Mouse (Mus musculus) skeletal muscle tissue, postnatal 0 days (tissue): Measurements from ENCODE around the gene Rps10. TPM values are rescaled to one million over a fixed set of nuclear protein-coding genes. Genes with fewer than 3 reads are reported as not detected.

Experiments used
- polyA plus RNA-seq: library from polyadenylated mRNA; unstranded; fragments of >200 nt; fragmentation: Nextera tagmentation; extraction: Ambion mirVana; gene quantifications from 2 replicates; pipeline ENCODE4 v1.2.1, GENCODE M21; 2015

Gene Rps10
- 550 and 554 TPM in 2 replicates for polyA plus RNA-seq

DNA sequence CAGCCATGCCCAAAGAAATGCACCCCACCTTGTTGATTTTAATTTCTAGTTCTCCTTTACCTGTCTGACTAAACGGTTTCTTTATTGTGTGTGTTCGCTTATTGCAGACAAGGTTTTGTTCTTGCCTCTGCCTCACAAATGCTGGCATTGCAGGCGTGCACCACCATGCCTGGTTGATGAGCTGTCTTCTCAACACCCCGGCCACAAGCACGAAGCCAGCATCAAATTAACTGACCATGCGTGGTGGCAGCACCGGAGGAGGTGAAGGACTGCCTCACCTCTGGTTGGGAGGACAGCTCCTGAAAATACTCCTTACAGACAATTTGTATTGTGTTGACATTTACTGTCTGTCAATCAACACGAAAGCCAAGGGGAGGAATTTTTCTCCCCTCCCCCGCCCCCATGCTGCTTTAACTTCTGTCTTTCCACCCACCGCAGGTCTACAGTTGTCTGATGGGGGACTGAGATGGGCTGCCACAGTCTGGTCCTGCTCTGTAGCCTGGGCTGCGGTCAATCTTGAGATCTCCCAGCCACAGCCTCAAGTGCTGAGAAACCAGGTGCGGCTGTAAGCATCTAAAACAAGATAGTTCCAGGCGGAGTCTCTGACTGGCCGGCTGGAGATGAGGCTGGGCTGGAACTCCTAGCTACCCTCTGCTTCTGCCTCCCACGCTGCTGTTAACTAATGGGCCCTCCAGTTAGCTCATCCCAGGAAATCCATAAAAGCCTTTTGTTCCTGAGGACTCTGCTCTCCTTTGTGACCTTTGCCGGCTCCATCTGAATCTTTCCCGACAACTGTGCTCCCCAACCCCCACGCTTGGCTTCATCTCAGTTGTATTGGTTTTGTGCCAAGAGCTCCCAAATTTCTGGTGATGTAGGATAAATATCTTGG is at the start of gene Rps10:
Gene Rps10, minus strand, starts transcription at position 538 of the 889 bp plus-strand sequence.

GRCm38 (mm10) chr17:27655089-27656010 is 18.9 kb upstream of the Rps10 start, which contains the start of gene Pacsin1:
TSS of gene Pacsin1 (plus strand) at chr17:27655509.

GRCm38 (mm10) chr17:27634871-27635574 is 1.4 kb downstream of the Rps10 start, which contains the start of gene RPS10-NUDT3:
TSS of gene RPS10-NUDT3 (minus strand) at chr17:27635222.

DNA sequence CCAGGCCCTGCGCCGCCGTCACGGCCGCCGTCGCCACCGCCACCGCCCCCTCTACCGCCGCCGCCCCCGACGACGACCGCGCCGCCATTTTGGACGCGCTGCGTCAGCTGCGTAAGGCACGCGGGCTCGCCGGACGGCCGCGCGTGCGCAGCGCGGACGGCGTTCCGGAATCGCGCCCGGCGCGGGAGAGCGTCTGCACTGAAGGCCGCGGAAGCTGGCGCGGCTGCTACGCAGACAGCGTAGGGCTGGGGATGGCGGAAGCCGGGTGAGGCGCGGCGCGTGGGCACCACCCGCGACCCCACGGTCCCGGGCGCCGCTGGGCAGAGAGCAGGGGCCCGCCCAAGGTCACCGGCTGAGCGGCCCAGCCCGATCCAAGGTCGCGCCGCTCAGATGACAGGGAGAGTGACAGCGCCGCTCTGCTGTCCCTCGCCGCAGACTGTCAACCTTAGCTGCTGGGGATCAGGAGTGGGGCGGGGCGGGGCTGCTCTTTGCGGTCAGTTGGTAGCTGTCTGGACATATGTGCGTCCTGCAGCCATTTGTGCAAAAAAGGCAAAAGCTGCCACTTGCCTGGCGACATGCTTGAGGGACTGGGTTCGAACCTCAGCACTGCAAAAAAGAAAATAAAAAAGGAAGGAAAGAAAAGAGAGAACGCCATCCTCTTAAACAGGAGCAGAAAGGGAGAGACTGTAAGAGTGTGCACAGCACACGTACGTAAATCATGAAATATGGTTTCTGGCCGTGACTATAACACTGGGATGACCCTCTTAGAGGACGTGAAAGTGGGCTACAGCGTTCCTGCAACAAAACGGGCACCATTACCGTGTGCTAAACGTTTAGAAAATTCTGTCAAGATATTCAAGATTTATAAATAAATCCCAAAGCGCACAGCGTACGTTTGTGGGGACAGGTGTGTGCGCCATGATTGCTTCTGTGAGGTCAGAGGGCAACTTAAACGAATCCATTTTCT is 12.8 kb downstream of the Rps10 start, which contains the start of gene Nudt3:
Gene Nudt3, minus strand, starts transcription at position 136 of the 967 bp plus-strand sequence.

Other genes with a start within 250 kb of the Rps10 start
- gene Grm4, start 115.3 kb downstream of the Rps10 start, polyA plus RNA-seq = 0.04 TPM in 1 of 2 replicates, not detected in the other
- 57.3 and 58.9 TPM in 2 replicates for gene Hmga1, start 80.2 kb downstream of the Rps10 start, polyA plus RNA-seq
- 8.9 and 11.5 TPM in 2 replicates for gene AI413582, start 70.9 kb downstream of the Rps10 start, polyA plus RNA-seq
- gene Nudt3, start 13.2 kb downstream of the Rps10 start, polyA plus RNA-seq = 103 and 121 TPM in 2 replicates
- 1.0 TPM in 1 of 2 replicates, not detected in the other for gene RPS10-NUDT3, start 1.4 kb downstream of the Rps10 start, polyA plus RNA-seq
- 0.76 and 0.97 TPM in 2 replicates for gene Pacsin1, start 18.8 kb upstream of the Rps10 start, polyA plus RNA-seq
- 0.29 TPM in 1 of 2 replicates, not detected in the other for gene Spdef, start 92.3 kb upstream of the Rps10 start, polyA plus RNA-seq
- gene D17Wsu92e, start 184.0 kb upstream of the Rps10 start, polyA plus RNA-seq = 13.7 and 13.9 TPM in 2 replicates
- gene Snrpc, start 201.5 kb upstream of the Rps10 start, polyA plus RNA-seq = 171 and 183 TPM in 2 replicates
- 2.4 and 2.5 TPM in 2 replicates for gene Uhrf1bp1, start 219.8 kb upstream of the Rps10 start, polyA plus RNA-seq